Mouse (Mus musculus) liver, adult 2 months (tissue): ENCODE measurements around the gene Brd3os.

Source experiments
- CTCF ChIP-seq: fragments of 200-500 bp; IDR thresholded peaks from 2 replicates; pipeline ENCODE4 v1.5.1; 2011; ENCODE audit warnings: low read depth, low read length, control low read depth
- POLR2A ChIP-seq: fragments of 200-500 bp; IDR thresholded peaks from 2 replicates; pipeline ENCODE4 v1.6.1; 2011; ENCODE audit warnings: low read length, control low read depth; ENCODE audit not compliant: insufficient read depth; ENCODE audit errors: extremely low read depth

DNA sequence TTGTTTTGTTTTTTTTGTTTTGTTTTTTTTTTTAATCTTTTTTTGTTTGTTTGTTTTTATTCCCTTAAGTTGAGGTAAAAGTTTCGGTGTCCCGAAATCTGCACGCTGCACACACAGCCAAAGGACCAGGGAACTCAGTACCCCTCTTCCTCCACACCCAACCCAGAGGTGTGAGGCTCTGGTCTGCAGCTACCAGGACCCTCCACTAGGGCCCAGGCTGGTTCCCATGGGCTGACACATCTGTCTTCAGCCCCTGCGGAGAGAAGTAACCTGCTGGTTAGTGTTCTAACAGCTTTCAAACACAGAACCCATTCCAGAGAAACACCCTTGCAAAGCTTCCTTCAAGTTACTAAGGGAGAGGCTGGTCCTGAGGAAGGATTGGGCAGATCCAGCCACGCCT lies 5.7 kb downstream of the Brd3os start:
- TF ChIP-seq POLR2A, result no peak
- peak; percentile 17; the same call in 1 of the 2 replicates for TF ChIP-seq CTCF
